Mouse (Mus musculus) mesoderm, embryonic 11.5 days (tissue): ENCODE data around the gene Btbd18.

ENCODE experiments used
- DNase-seq: peaks from one replicate; pipeline ENCODE4 v3.0.0-alpha.2; 2012; ENCODE audit warnings: low read depth, low spot score

Gene Btbd18

GRCm38 (mm10) chr2:84703497-84703896 is 44.6 kb downstream of the Btbd18 start:
- DNase-seq, result no peak

GRCm38 (mm10) chr2:84704329-84704728 is 45.5 kb downstream of the Btbd18 start:
- no peak for DNase-seq

GRCm38 (mm10) chr2:84705295-84705694 is 46.4 kb downstream of the Btbd18 start:
- DNase-seq, result no peak

- no peak for DNase-seq
Measured at GRCm38 (mm10) chr2:84707523-84707922, 48.6 kb downstream of the Btbd18 start.

GRCm38 (mm10) chr2:84711898-84712297 is 53.0 kb downstream of the Btbd18 start:
- DNase-seq, result no peak

GRCm38 (mm10) chr2:84714422-84714810 is 55.5 kb downstream of the Btbd18 start:
- DNase-seq, result no peak

- peak; percentile 99 for DNase-seq
Measured at GRCm38 (mm10) chr2:84714811-84715561, 56.1 kb downstream of the Btbd18 start, which contains the start of gene Zdhhc5. TSS of gene Zdhhc5 (minus strand) at chr2:84715180.

- DNase-seq, result peak; percentile 95
Measured at GRCm38 (mm10) chr2:84715562-84716361, 56.9 kb downstream of the Btbd18 start.

GRCm38 (mm10) chr2:84716423-84717355 is 57.8 kb downstream of the Btbd18 start:
- no peak for DNase-seq

- no peak for DNase-seq
Measured at GRCm38 (mm10) chr2:84717357-84717756, 58.5 kb downstream of the Btbd18 start.
